Mouse (Mus musculus) cerebellum, postnatal 4 days (tissue): ENCODE results near the gene Gpr153.

Experiments used
- DNase-seq, 2 experiments: peaks; one replicate each; pipeline ENCODE4 v3.0.0; 2022; ENCODE audit warnings: low spot score in 2 of 2, mixed read lengths in 1 of 2

The Gpr153 gene

GRCm38 (mm10) chr4:152287317-152288120, 13.5 kb downstream of the Gpr153 start:
- DNase-seq = no peak

- no peak for DNase-seq
These were observed 14.4 kb downstream of the Gpr153 start for GRCm38 (mm10) chr4:152288398-152288945.

DNA sequence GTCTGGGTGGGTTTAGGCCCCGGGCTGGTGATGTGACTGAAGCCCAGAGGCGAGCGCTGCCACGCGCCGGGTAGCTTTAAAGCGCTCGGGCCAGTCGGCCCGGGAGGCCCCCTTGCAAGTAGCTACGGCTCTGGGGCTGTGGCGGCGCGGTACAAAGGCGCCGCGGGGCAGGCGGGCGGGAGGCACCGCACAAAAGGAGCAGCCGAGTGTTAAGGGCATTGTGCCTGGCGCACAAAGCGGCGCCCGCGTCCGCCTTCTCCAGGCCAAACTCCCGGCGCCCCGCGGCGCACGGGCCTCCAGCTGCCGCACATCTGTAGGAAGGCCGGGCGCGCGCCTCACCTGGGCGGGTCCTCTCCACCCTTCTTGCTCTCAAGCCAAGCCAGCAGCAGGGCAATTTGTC, 16.4 kb downstream of the Gpr153 start:
- no peak for DNase-seq

GRCm38 (mm10) chr4:152290991-152291390, 17.0 kb downstream of the Gpr153 start:
- DNase-seq = no peak

GRCm38 (mm10) chr4:152291562-152291961, 17.5 kb downstream of the Gpr153 start, which contains the start of gene Hes3:
Hes3 (minus strand) TSS chr4:152291662.
- DNase-seq = no peak

- no peak for DNase-seq
These were observed 18.2 kb downstream of the Gpr153 start for GRCm38 (mm10) chr4:152292102-152292765.

- no peak for DNase-seq
These were observed 20.3 kb downstream of the Gpr153 start for GRCm38 (mm10) chr4:152294188-152294929.

- no peak for DNase-seq
These were observed 21.9 kb downstream of the Gpr153 start for GRCm38 (mm10) chr4:152295916-152296315.

DNA sequence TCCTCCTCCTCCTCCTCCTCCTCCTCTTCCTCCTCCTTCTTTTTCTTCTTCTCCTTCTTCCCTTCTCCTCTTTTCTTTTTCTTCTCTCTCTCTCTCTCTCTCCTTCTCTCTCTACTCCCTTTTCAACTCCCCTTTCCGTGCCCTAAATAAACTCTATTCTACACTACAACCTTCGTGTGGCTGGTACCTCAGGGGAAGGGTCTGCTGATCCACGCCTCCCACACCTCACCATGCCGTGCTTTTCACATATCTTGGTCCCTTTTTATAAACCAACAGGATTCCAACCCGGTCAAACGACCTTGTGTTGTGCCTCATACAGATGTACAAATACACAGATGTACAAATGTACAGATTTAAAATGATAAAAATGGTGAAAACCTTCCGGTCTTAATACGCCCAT, 22.3 kb downstream of the Gpr153 start:
- no peak for DNase-seq

GRCm38 (mm10) chr4:152296874-152297861, 23.1 kb downstream of the Gpr153 start, which contains the start of gene Icmt:
Icmt (plus strand) TSS chr4:152297227.
- DNase-seq = peak; percentile 99 to 100

- no peak for DNase-seq
These were observed 24.8 kb downstream of the Gpr153 start for GRCm38 (mm10) chr4:152298836-152299235.

DNA sequence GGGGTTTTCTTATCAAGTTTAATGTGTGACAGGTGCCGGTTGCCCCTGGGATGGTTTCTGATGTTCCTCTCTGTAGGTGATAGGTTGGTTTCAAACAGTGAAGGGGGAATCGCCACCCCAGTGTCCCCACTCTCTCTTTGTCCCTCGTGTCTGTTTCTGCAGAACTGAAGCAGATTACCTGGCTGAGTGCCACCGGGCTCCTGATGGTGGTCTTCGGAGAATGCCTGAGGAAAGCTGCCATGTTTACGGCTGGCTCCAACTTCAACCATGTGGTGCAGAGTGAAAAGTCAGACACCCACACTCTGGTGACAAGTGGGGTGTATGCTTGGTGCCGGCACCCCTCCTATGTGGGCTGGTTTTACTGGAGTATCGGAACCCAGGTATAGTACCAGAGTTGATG, 26.3 kb downstream of the Gpr153 start:
- no peak for DNase-seq

GRCm38 (mm10) chr4:152302012-152302411, 28.0 kb downstream of the Gpr153 start:
- DNase-seq = no peak

GRCm38 (mm10) chr4:152303172-152303571, 29.1 kb downstream of the Gpr153 start:
- no peak for DNase-seq

- peak in 1 of 2 experiments; percentile 65 for DNase-seq
These were observed 30.7 kb downstream of the Gpr153 start for GRCm38 (mm10) chr4:152304685-152305084.

DNA sequence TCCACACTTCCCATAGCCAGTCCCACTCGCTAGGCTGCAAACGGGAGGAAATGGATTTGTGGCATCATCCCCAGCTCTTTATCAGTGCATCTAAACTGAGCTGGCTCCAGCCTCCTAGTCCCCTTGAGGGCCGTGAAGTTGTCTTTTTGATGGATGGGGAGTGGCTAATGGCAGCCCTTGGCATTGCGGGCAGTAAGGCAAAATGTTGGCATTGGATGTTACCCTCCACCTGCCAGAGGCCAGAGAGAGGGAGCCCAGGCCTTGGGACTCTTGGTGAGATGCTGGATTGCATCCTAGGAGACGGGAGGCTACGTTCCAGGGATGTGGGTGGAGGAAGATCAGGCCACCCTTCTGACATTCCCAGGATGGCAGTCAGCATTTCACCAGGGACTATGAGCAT, 32.0 kb downstream of the Gpr153 start:
- DNase-seq = no peak

GRCm38 (mm10) chr4:152307542-152307941, 33.5 kb downstream of the Gpr153 start:
- DNase-seq = no peak

DNA sequence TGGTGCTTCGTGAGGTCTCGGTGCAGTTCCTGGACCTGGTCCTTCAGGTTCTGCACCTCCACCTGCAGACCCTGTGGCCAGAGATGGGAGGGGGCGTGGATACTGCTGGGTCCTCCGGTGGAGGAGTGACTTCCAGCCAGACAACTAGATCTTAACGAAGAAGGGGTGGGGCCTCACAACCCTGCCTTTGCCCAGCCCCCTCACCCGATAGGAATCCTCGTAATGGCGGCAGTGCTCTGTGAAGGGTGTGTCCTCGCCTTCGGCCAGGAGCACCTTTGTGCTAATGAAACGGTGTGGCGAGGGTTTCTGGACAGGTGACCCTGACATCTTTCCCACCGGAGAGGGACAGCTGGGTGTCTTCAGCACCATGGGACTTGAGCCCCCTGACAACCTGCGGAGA, 38.2 kb downstream of the Gpr153 start:
- DNase-seq = no peak

DNA sequence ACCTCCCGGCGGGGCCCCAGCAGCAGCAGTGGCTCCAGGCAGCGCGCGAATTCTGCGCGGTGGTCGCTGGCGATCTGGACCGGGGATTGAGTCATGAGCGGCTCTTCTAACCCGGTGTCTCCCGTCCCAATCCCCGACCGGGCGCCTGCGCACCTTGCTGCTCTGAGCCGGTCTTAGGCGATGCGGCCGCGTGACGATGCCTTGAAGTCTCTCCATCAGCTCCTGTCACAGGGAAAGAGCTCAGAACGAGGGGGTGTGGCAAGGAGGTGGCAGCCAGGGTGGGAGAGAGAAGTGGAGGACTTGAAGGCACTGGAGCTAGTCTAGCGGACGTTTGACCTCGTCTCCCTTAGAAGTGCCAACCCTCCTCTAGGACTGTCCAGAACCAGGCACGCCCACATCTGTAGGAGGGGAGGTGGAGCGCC, 39.2 kb downstream of the Gpr153 start:
- no peak for DNase-seq

GRCm38 (mm10) chr4:152313934-152314333, 39.9 kb downstream of the Gpr153 start:
- peak in 1 of 2 experiments; percentile 63 for DNase-seq
